Mouse (Mus musculus) lung, postnatal 25 days (tissue): ENCODE results near the gene Mepce.
A peak's percentile ranks its signal among the peaks of the same experiment; 100 is the strongest.
"Not testable (repeated sequence)": the region's sequence is repeated elsewhere in the genome, so short reads cannot be mapped to it uniquely, and the experiment has no call there.

ENCODE experiments used
- DNase-seq: peaks from one replicate; pipeline ENCODE4 v3.0.0; 2022; ENCODE audit warnings: low spot score

Mepce gene

DNA sequence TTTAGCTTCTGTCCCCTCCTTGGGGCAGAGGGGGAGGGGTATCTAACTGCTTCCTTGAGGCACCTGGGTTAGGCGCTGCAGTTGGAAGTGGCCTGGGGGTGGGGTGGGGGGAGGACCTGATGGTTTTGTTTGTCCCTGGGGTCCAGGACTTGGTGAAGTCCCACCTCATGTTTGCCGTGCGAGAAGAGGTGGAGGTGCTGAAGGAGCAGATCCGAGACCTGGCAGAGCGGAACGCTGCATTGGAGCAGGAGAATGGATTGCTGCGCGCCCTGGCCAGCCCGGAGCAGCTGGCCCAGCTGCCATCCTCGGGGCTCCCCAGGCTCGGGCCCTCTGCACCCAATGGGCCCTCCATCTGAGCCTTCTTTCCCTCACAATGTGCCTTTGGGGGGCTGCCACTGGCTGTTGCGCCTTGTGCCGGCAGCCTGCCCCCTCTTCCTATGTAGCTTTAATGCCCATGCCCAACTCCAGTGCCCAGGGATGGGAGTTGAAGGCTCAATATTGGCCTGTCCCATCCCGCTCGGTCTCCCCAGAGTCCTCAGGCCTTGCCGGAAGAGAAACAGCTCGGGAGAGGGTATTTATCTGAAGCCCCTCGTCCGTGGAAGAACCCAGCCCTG lies 28.4 kb downstream of the Mepce start:
- no peak for DNase-seq

DNA sequence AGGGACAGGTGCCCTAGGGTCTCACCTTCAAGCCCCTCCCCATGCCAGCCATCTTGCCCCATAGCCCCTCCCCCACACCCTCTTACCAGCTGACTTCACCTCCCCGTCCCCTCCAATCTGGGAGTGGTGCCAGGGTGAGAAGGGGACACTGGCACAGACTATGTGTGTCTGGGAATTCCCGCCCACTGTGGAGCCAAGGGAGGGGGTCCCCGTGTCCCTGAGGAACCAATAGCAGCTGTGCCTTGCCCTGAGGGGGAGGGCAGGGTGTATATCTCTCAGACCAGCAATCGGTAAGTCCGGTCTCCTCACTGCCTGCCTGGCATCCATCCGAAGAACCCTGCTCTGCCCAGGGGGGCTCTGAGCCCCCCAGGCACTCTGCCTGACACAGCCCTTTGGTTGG lies 29.6 kb downstream of the Mepce start:
- DNase-seq, result no peak

DNA sequence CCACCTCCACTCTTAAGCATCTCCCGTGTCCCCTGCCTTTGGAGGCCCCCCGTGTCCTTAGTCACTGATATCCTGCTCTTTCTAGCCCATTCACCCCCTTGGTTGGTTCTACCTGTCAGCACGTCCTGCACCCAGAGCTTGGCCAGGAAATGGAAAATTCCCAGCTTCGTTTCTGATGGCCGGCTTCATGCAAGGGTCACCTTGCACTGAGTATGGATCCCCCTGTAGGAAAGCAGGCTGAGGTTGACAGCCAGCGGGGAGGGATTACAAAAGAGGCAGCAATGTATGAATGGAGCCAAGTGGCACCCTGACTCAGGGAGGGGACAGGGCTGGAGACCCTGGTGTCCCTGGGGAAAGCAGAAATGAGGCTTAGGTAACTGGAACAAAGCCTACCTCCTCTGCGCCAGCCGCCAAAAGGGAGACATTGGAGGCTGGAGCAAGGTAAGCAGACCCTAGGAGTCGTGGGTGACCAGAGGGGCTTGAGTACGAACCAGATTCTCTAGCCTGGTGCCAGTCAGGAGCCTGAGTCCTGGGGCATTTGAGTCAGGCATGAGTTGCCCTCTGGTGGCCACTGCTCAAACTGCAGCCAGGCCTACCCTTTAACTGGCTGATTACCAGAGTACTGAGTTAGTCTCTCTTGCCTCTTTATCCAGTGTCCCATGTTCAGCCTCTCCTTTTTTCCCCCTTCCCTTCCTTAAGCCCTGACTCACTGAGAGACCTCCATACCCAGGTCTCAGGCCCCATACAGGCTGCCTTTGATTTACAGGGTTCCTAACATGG lies 30.4 kb downstream of the Mepce start:
- peak; percentile 87 for DNase-seq

DNA sequence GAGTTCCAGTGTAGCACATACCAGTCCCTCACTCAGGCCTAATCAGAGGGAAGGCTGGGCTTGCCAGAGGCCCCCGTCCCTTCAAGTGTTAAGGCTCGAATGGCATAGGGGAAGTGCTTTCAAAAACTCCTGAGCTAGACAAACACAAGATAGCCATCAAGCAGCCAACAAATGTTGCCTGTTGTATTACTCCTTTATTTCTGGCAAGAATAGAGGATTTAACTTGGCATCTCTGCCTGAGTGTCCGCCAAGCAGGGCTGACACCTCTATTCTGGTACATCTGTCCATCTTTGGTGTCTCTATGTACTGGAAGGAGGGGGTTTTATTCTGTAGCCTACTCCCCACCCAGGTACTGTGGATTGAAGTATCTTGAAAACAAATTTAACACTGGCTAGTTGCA lies 31.3 kb downstream of the Mepce start:
- no peak for DNase-seq

DNA sequence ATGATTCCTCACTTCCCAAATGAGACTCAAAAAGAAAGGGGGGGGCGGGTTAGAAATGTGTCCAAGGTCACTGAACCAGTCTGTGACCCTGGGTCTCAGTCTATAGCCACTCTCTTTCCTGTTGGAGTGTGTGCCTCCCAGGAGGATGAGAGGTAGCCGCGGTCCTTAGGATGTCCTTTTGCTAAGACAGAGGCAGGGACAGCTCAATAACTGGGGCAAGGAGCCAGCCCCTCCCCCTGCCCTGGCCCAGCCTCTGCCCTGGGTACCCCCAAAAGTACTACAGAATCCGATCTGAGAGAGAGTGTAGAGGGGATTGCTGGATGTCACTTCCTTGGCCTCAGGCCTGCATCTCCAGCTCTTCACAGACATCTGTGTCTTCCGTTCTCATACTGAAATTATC lies 32.0 kb downstream of the Mepce start:
- no peak for DNase-seq

DNA sequence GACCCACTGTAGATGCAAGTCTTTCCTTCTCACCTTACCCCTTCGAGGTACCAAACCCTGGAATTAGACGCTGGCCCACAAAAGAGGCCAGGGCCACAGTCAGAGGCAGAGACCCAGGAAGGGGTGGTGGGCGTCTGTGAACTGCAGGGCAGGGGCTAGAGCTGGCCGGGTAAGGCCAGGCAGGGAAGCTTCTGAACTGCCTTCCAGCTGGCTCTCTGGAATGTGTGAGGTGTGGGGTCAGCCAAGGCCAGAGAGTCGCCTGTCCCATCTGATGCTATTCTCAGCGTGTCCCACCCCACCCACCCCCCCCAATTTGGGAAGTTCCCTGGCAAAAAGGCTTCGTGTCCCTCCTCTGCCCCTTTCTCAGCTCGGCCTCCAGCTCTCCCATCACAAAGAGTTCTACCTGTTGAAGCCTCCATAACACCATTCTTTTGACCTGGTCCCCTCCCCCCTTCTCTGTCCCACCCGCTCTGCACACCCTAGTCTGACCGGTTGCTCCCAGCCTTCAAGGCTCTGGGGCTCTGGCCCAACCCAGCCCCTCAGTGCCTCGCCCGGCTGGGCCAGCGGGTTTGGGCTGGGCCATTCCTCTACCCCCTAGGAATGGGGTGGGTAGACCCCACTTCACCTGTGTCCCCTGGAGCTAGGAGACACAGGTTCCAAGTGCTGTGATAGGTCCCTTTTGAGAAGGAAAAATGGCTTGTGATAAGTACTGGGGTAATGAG lies 34.2 kb downstream of the Mepce start:
- no peak for DNase-seq

DNA sequence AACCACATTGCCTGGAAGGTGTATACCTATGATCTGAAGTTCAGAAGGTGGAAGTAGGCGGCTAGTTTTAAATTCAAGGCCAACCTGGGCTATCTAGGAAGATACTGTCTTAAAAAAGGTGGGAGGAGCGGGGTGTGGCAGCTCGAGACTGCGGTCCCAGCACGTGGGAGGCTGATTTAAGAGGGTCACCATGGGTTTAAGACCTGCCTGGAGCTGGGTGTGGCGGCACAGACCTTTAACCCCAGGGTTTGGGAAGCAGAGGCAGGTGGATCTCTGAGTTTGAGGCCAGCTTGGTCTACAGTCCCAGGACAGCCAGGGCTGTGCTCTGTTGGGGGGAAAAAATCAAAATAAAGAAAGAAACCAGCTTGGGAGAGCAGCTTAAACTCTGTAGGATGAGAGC lies 35.5 kb downstream of the Mepce start:
- no peak for DNase-seq

DNA sequence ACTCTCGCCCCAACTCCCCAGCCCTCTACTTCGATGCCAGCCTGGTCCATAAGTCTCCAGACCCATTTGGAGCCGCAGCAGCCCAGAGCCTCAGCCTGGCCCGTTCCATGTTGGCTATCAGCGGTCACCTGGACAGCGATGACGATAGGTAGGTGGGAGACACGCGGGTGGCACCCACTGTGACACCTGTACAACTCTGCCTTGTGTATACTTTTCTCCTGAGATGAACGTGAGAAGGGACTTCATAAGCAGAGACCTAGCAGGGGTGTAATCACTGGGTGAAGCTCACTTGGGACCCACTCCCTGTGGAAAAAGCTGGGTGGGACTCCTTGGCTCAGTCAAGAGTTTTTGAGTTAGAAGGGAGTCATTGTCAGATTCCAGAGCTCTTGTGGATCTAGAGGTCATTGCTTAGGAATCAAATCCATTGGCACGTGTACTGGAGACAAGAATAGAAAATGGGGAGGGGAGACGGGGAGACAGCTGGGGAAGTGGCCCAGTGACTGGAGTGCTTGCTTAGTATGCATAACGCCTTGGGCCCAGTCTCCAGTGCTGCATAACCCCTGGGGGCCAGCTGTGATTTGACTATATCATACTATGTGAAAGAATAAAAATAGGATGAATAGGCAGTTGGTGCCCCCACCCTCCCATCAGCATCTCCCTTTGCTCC lies 36.1 kb downstream of the Mepce start:
- DNase-seq, result no peak

DNA sequence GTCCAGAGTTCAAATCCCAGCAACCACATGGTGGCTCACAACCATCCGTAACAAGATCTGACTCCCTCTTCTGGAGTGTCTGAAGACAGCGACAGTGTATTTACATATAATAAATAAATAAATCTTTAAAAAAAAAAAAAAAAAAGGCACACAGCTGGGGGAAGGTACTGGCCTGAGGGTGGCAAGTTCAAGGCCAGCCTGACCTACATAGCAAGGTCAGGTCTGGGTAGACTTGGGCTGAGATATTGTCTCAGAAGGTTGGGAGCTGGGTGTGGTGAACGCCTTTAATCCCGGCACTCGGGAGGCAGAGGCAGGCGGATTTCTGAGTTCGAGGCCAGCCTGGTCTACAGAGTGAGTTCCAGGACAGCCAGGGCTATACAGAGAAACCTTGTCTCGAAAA lies 37.2 kb downstream of the Mepce start:
- not testable (repeated sequence) for DNase-seq

DNA sequence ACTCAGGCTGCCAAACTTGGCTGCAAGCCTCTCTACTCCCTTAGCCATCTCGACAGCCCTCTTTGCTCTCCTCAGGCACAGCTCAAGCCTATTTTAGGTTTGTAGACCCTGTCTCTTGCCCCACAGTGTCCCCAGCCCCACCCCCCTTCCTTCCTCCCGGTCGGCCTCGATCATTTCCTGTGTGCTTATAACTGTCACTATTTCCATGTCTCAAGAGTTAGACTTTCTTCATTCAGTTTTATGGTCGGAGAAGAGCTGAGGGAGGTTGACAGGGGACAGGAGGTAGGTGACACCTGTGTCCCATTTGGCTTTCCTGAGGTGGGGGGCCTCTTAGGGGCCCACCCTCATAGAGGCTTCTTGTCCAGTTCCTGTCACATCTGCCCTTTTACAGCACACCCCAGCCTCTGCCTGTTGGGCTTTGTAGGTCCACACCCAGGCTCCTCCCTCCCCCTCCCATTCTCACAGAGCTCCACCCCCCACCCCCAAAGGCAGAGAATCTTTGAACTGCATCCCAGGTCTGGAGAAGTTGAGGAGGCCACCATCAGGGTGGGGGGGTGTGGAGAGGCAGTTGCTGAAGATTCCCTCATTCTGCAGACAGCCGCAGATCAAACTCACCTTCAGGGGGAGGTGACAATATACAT lies 38.1 kb downstream of the Mepce start:
- DNase-seq, result peak; percentile 21

DNA sequence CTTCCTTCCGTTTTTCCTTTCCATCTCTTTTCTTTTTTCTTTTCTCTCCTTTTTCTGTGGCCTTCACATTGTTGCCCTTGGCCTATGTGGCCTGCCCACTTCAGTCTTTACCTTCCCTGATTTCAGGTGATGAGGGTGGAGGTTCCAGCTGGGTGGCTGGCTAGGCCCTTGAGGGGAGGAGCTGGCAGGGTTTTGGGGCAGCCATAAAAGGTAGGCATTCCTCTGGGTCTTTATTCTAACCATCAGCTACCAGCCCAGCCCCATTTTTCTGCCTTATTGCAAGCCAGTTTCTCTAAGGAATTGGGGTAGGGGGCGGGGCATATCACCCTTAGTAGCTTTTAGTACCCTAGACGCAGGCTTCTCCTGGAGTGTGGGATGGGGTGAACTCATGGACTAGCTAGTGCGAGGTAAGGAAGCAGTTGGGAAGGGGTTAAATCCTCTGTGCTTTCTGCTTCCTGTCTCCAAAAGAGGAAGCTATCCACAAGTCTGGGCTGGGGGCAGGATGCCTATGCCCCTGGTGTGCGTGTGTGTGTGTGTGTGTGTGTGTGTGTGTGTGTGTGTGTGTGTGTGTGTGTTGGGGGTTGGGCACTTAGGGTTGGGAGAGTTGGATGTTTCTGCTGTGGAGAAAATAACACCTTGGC lies 39.2 kb downstream of the Mepce start:
- DNase-seq, result no peak

DNA sequence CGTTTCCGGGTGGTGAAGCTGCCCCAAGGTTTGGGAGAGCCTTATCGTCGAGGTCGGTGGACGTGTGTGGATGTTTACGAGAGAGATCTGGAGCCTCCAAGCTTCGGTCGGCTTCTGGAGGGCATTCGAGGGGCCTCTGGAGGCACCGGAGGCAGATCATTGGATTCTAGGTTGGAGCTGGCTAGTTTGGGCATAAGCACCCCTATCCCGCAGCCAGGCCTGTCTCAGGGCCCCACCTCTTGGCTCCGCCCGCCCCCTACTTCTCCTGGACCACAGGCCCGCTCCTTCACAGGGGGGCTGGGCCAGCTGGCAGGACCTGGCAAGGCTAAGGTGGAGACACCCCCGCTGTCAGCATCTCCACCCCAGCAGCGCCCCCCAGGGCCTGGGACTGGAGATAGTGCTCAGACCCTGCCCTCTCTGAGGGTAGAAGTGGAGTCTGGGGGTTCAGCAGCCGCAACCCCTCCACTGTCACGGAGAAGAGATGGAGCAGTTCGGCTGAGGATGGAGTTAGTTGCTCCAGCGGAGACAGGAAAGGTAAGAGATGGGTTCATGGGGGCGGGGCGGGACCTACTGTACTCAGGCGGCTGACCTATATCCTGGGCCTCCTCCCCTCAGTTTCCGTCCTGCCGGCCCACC lies 40.0 kb downstream of the Mepce start:
- DNase-seq, result peak; percentile 46

DNA sequence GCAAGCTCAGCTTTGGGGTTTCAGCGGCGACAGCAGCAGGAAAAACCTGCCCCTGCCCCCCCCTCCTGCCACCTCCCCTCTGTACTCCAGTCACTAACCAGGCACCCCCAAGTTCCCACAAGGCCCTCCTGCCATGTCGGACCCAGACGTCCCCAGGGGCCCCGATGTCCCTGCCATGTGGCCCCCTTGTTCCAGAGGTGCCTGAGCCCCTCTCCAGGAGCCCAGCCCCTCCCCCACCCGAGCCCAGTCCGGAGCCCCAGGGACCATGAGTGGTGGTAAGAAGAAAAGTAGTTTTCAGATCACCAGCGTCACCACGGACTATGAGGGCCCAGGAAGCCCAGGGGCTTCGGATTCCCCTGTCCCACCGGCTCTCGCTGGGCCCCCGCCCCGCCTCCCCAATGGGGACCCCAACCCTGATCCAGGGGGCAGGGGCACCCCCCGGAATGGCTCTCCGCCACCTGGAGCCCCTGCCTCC lies 40.6 kb downstream of the Mepce start:
- DNase-seq, result no peak

DNA sequence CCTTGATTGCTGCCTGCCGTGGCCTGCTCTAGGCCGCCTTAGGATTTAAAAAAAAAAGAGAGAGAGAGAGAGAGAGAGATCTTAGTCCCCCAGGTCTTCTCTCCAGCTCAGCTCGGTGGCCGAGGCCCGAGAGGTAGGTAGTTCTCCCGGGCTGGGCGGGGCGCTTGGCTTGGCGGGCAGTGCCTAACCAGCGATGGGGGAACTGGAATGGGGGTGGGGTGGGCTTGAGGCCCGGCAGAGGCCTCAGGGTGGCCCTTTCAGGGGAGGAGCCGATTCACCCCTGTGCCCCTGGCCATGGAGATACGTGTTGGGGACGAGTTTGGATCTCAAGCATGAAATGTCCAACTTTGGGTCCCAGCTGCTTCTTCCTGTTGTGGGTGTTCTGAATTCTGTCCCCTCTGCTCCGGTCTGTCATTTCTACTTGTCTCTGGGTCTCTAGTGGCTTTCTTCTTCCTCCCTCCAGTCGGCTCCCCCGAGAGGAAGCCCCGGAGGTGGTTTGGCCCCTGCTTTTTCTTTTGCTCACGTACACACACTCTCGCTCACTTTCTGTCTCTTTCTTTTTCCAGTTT lies 41.1 kb downstream of the Mepce start:
- DNase-seq, result peak; percentile 70

DNA sequence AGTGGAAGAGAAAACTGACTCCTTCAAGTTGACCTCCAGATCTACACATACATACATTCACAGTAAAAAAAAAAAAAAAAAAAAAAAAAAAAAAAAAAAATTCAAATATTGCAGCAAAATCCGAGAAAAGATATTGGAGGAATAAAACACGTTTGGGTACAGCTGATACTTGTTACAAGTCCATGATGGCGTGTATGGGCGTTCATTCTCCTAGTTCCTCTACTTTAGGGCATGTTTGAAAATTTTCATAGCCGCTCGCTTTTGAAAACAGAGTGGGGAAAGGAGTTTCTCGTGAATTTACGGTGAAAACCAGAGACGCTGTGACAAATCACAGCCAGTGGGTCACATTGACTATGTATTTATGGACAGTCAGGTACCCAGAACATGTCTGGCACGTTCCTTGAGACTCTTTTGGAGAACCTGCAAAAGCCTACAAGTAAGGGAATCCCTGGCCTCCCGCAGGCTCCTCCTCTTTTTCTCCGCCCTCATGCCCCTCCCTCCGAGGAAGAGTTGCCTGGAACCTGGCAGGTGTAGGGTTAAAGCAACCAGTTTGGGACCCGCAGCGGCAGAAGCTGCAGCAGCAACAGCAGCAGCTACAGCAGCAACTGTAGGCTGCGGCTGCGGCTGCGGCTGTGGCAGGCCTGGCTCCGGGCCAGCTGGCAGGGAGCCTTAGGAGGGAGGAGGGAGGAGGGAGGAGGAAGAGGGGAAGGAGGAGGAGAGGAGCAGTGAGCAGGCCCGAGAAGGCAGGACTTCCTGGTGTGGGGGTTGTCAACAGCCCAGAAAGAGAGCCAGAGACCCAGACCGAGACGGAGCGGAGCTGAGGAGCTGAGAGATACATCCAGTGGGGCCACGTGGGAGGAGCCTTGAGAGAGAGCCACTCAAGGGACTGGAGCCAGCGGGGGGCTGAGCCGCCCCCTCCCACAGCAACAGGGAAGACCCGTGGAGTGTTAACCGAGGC lies 42.0 kb downstream of the Mepce start, which contains the start of gene Tsc22d4:
Tsc22d4 (plus strand) TSS at position 517 of the 958 bp plus-strand sequence.
- DNase-seq, result peak; percentile 93

DNA sequence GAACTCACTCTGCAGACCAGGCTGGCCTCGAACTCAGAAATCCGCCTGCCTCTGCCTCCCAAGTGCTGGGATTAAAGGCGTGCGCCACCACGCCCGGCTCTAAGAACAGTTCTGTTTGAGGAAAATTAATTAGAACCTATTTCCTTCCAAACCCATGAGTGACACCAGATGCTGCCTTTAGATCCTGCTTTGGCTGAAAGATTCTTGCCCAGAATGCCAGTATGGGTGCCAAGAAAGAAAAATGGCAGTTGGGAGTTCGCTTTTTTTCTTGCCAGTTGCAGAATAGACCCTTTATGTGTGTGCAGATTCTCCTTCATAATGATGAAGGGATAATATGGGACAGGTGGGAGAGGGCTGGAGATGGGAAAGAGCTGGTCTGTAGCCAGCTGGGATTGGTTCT lies 43.3 kb downstream of the Mepce start:
- no peak for DNase-seq

DNA sequence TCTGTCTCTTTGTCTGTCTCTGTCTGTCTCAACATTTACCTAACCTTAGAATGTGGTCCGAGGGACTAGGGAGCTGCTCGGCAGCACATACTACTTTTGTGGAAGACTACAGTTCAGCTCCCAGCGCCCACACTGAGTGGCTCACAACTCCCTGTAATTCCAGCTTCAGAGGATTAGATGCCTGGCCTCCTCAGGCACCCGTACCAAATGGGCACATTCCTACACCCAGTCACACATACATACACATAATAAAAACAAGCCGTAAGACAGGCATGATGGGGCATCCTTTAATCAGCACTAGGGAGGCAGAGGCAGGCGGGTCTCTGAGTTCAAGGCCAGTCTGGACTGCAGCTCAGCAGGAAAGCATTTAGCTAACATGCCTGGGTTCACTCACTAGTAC lies 44.6 kb downstream of the Mepce start:
- DNase-seq, result no peak

DNA sequence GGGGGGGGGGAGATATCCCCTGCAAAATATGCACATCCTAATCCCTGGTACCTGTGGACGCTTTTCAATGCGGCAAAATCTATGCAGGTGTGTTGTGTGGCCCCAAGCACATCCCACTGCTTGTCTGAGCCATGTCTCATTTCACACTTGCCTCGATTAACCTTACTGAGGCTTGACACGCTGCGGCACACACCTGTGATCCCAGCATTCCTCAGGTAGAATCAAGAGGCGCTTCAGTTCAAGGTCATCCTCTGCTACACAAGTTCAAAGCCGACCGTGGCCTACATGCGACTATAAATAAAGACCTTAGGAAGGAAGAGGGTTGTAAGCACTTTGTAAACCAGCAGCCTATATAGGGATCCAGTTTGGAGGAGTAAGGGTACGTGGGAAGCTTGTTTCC lies 45.4 kb downstream of the Mepce start:
- DNase-seq, result no peak
